Mouse (Mus musculus): Measurements from ENCODE around the gene Stmn1. TPM values are rescaled to one million over a fixed set of nuclear protein-coding genes. Genes with fewer than 3 reads are reported as not detected.

Gene Stmn1
- polyA plus RNA-seq (2016; fragmentation: Nextera tagmentation; extraction: Ambion mirVana) = 1,855 and 1,993 TPM in 2 replicates

DNA sequence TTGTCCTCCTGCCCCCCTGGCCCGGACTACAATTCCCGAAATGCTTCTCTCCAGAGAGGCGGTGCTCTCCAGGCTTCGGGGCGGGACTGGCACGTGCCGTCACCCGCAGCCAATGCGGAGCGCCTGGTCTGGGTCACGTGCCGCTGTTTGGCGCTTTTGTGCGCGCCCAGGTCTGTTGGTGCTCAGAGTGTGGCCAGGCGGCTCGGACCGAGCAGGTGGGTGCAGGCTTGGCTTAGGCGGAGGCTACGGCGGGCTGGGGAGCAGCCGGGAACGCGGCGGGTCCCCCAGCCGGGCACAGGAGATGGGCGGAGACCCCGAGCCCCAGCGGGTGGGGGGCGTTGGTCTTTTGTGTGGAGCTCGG is at the start of gene Stmn1:
Stmn1 (plus strand) TSS at position 106 of the 361 bp plus-strand sequence.
- peaks cover 34% of the 10 kb centered on the region for H3K36me3 ChIP-seq
- peak; percentile 96 for DNase-seq (ENCODE audit: low spot score)
- peak within 1 kb of the TSS; percentile 90 for H3K4me3 ChIP-seq
- under 1% methylated on average over 31 of the region's 31 CpGs for WGBS
- peaks cover 23% of the 10 kb centered on the region for H3K4me1 ChIP-seq
- no peaks in the 10 kb centered on the region for H3K9me3 ChIP-seq (replicated peaks)
- peak within 1 kb of the TSS; percentile 99 for H3K27ac ChIP-seq
- peaks cover 15% of the 10 kb centered on the region for H3K27me3 ChIP-seq (ENCODE audit: low read depth, poor library complexity, severe bottlenecking)

DNA sequence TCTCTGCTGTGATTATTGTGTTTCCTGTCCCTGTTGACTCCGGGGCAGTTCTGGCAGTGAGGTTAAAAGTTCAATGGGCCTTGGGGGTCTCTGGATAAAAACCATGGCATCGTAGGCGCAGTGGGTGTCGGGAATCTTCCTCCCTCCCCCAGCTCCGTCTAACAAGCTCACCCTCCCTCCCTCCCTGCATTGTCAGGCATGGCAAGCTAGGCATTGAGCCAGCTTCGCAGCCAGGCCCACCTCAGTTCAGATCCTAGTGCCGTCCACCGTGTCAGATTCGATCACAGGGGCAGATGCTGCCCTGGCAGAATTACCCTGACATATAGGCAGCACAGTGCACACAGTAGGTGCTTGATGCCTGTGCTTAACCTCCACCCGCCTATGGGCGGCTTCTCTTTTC is 46.1 kb upstream of the Stmn1 start:
- H3K27me3 ChIP-seq (ENCODE audit: low read depth, poor library complexity, severe bottlenecking) = no peaks in the 10 kb centered on the region
- H3K4me1 ChIP-seq = 0 out of 2 replicates have a peak, but pooled peaks cover 7% of the 10 kb centered on the region
- H3K27ac ChIP-seq = no peak overlapping the region
- H3K4me3 ChIP-seq = no peak overlapping the region
- peaks cover 13% of the 10 kb centered on the region for H3K36me3 ChIP-seq
- WGBS = 68% methylated on average over 11 of the region's 11 CpGs
- no peaks in the 10 kb centered on the region for H3K9me3 ChIP-seq (replicated peaks)
- DNase-seq (ENCODE audit: low spot score) = no peak

DNA sequence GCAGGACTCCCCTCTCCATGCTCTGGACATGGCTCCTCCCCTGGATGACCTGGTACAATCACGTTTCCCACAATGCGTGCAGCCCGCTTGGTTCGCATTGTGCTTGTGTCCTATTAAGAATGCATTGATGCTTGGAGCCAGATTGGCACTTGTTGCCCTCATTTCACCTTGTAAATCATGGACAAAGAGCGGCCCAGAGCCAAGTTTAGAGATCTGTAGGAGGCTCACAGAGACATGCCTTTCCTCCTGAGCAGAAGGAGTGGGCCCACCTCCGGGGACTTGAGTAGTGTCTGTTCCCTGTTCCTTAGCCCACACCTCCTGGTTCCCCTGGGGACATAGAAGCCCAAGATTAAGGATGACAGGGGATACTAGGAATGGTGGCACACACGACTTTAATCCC is 44.2 kb upstream of the Stmn1 start:
- no peak for DNase-seq (ENCODE audit: low spot score)
- WGBS = 90% methylated on average over 7 of the region's 7 CpGs
- no peak overlapping the region for H3K4me3 ChIP-seq
- H3K27me3 ChIP-seq (ENCODE audit: low read depth, poor library complexity, severe bottlenecking) = no peaks in the 10 kb centered on the region
- H3K36me3 ChIP-seq = peaks cover 2% of the 10 kb centered on the region; the same call in 1 of the 2 replicates
- H3K4me1 ChIP-seq = 0 out of 2 replicates have a peak, but pooled peaks cover 7% of the 10 kb centered on the region
- no peak overlapping the region for H3K27ac ChIP-seq
- no peaks in the 10 kb centered on the region for H3K9me3 ChIP-seq (replicated peaks)

DNA sequence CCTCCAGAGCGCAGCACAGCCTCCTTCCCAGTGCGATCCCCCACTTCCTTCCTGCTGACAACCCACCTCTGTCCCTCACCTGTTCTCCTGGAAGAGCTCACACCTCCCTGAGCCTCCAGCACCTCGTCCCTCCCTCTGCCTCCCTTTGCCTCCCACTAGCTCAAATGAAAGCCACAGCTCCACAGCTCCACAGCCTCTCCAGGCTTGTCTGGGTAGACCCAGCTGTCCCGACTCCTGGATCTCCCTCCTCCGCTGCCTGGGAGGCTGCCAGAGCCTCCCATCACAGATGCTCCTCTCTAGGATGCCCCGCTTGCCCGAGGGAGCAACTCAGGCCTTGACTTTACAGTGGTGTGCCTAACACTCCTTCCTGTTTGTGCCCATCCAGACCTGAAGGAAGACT is 43.0 kb upstream of the Stmn1 start:
- Histone ChIP-seq H3K27ac (no peak overlapping the region), H3K4me3 (no peak overlapping the region), H3K4me1 (peaks cover 8% of the 10 kb centered on the region), H3K27me3 (ENCODE audit: low read depth, poor library complexity, severe bottlenecking) (no peaks in the 10 kb centered on the region), H3K9me3 (replicated peaks) (no peaks in the 10 kb centered on the region), H3K36me3 (peaks cover 2% of the 10 kb centered on the region; the same call in 1 of the 2 replicates)
- no peak for DNase-seq (ENCODE audit: low spot score)
- 72% methylated on average over 7 of the region's 7 CpGs for WGBS

DNA sequence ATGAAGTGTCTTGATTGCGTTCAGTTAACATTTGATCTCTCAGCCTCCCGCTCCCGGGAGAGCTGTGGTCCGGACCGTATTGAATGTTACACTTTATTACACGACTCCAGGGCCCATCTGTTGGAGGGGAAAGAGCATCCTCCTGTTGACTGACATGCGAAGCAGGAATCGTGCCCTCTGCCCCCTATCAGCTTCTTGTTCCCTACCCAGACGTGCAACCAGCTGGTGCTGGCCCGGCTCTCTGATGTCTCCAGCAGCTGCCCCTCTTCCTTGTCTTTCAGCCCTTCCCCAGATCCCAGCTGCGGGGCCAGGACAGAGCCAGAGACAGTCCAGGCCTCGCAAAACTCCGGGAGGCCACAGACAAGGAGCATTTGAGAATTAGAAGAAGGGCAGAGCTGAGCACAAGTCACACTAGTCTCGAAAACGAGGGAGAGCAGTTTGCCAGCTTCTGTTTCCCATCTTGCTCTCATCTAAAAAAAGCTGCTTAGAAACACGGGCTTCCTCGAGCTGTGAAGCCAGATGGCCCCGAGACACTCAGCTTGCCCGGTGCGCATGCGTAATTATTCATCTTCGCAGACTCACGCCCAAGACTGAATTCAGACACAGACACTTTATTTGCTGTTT is 37.6 kb upstream of the Stmn1 start:
- DNase-seq (ENCODE audit: low spot score) = peak; percentile 42
- 39% methylated on average over 23 of the region's 23 CpGs for WGBS
- Histone ChIP-seq H3K4me3 (0 out of 2 replicates have a peak overlapping the region, but pooled peaks have one; percentile 3), H3K36me3 (no peaks in the 10 kb centered on the region), H3K9me3 (replicated peaks) (no peaks in the 10 kb centered on the region), H3K27ac (peak overlapping the region; percentile 53), H3K4me1 (peaks cover 9% of the 10 kb centered on the region), H3K27me3 (ENCODE audit: low read depth, poor library complexity, severe bottlenecking) (no peaks in the 10 kb centered on the region)

DNA sequence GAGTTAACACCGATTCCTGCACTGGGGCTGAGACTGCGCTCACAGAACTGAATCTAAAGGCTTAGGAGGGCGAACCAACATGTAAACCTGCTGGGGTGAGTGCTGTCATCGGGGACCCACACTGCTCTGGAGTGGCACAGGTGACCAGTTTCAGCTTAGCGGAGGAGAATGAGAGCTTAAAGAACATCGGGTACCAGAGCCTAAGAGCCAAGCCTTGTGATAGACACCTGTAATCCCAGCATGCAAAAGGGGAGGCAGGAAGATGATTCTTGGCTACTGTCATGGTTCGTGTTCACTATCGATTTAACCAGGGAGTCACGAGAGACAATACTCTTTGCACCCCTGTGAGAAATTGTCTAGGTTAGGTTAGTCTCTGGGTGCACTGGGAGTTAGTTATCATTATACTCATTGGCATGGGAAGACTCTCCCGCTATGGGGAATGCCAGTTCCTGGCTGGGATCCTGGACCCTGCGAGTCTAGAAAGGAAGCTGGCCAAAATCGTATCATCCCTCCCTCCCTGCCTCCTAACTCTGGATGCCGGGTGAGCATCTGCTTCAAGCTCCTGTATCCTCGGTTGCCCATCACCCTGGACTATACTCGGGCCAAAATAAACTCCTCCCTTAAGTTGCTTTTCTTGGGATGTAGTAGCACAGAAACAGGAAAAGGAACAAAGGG is 35.3 kb upstream of the Stmn1 start:
- H3K27ac ChIP-seq = no peak overlapping the region
- 89% methylated on average over 15 of the region's 15 CpGs for WGBS
- no peaks in the 10 kb centered on the region for H3K9me3 ChIP-seq (replicated peaks)
- no peaks in the 10 kb centered on the region for H3K36me3 ChIP-seq
- H3K27me3 ChIP-seq (ENCODE audit: low read depth, poor library complexity, severe bottlenecking) = no peaks in the 10 kb centered on the region
- peaks cover 13% of the 10 kb centered on the region for H3K4me1 ChIP-seq
- no peak for DNase-seq (ENCODE audit: low spot score)
- H3K4me3 ChIP-seq = no peak overlapping the region

DNA sequence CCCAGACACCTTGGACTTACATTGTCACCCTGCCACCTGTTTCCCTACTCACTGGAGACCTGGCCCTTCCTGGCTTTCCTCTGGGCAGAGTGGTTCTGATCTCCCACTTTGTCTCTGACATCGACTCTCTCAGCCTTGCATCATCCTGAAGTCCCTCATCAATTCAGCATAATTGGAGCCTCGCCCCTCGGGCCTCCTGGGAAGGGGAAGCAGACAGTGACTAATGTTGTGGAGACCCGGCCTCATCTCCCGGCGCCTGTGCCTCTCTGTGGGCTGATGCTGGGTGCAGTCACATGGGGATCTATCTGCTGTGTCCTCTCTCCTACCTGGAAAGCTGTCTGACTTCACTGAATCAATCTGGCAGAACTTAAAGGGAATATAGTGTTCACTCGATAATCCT is 31.9 kb upstream of the Stmn1 start:
- no peak overlapping the region for H3K27ac ChIP-seq
- no peak for DNase-seq (ENCODE audit: low spot score)
- H3K4me3 ChIP-seq = no peak overlapping the region
- H3K36me3 ChIP-seq = no peaks in the 10 kb centered on the region
- H3K27me3 ChIP-seq (ENCODE audit: low read depth, poor library complexity, severe bottlenecking) = no peaks in the 10 kb centered on the region
- no peaks in the 10 kb centered on the region for H3K9me3 ChIP-seq (replicated peaks)
- H3K4me1 ChIP-seq = peaks cover 4% of the 10 kb centered on the region; the same call in 1 of the 2 replicates
- 21% methylated on average over 7 of the region's 7 CpGs for WGBS

DNA sequence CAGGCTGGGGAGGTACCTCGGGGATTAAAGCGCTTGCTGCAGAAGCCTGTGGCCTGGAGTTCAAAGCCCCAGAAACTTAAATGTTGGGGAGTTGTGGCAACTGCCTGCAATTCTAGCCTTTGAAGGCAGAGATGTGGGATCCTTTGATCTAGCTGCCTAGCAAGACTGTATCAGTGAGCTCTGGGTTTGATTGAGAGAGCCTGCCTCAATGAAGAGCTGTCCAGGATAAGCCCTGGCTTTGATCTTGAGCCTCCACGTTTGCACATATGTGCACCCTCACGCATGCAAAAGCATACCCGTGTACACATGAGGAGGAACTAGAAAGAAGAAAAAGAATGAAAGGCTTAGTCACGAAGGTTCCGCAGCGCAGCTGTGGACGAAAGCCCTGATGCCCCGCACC is 31.5 kb upstream of the Stmn1 start:
- DNase-seq (ENCODE audit: low spot score) = peak; percentile 44
- H3K4me1 ChIP-seq = peaks cover 4% of the 10 kb centered on the region; the same call in 1 of the 2 replicates
- no peak overlapping the region for H3K4me3 ChIP-seq
- WGBS = 52% methylated on average over 10 of the region's 10 CpGs
- H3K27ac ChIP-seq = peak overlapping the region; percentile 56; the same call in 1 of the 2 replicates
- H3K27me3 ChIP-seq (ENCODE audit: low read depth, poor library complexity, severe bottlenecking) = no peaks in the 10 kb centered on the region
- H3K36me3 ChIP-seq = no peaks in the 10 kb centered on the region
- H3K9me3 ChIP-seq (replicated peaks) = no peaks in the 10 kb centered on the region

DNA sequence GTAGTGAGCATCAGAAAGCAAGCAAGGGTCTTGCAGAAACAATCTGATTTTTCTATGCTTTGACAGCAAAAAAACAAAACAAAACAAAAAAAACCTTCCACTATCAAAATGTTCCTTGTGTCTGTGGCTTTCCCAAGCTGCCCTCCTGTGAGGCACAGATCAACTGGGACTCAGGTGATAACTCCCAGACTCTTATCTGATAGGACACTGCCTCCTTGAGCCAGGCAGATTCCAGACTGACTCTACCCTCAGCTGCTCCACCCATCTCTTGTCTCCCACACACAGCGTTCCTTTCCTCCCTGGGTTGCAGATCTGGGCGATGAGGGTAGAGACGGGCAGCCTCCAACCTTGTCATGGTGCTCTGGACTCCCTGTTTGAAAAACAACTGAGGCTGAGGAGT is 29.0 kb upstream of the Stmn1 start:
- no peaks in the 10 kb centered on the region for H3K36me3 ChIP-seq
- no peaks in the 10 kb centered on the region for H3K9me3 ChIP-seq (replicated peaks)
- peaks cover 4% of the 10 kb centered on the region; the same call in 1 of the 2 replicates for H3K4me1 ChIP-seq
- DNase-seq (ENCODE audit: low spot score) = no peak
- no peaks in the 10 kb centered on the region for H3K27me3 ChIP-seq (ENCODE audit: low read depth, poor library complexity, severe bottlenecking)
- H3K27ac ChIP-seq = no peak overlapping the region
- no peak overlapping the region for H3K4me3 ChIP-seq
- WGBS = 74% methylated on average over 3 of the region's 3 CpGs

DNA sequence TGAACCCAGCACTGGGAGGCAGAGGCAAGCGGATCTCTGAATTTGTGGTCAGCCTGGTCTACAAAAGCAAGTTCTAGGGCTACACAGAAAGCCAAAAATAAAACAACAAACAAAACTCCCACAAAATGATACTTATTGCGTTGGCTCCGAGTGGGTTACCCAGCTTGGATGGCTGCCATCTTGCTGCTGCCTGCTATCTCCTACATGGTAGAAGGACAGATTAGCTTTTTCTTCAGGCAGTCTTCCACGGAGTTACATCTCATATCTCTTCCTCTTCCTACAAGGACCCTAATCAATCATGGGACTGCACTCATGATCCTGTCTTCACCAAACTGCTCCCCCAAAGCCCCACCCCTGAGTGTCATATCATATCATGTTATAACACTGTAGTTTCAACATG is 28.2 kb upstream of the Stmn1 start:
- DNase-seq (ENCODE audit: low spot score) = no peak
- H3K27me3 ChIP-seq (ENCODE audit: low read depth, poor library complexity, severe bottlenecking) = no peaks in the 10 kb centered on the region
- no peak overlapping the region for H3K27ac ChIP-seq
- no peaks in the 10 kb centered on the region for H3K36me3 ChIP-seq
- no peak overlapping the region for H3K4me3 ChIP-seq
- H3K4me1 ChIP-seq = peaks cover 4% of the 10 kb centered on the region; the same call in 1 of the 2 replicates
- no peaks in the 10 kb centered on the region for H3K9me3 ChIP-seq (replicated peaks)
- WGBS = 89% methylated on average over 4 of the region's 4 CpGs

DNA sequence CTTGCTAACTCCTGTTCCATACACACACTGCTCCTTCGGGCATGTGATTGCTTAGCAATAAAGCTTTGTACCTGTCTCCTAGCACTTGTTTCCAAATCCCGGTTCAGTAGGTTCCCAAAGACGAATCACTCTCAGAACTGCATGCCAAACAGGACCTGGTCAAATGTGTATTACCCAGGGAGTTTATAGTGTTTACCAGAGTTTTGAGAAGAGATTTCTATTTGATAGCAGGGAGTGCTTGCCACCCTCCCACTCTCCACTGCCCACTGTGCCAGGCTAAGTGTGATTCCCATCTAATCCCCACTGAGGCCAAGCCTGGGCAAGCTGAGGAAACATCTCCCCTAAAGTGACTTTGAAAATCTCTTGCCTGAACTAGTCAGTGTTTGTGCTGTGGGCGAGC is 25.9 kb upstream of the Stmn1 start:
- Histone ChIP-seq H3K9me3 (replicated peaks) (no peaks in the 10 kb centered on the region), H3K27me3 (ENCODE audit: low read depth, poor library complexity, severe bottlenecking) (no peaks in the 10 kb centered on the region; the same call in 1 of the 2 replicates), H3K4me1 (no peaks in the 10 kb centered on the region), H3K4me3 (no peak overlapping the region), H3K27ac (no peak overlapping the region), H3K36me3 (no peaks in the 10 kb centered on the region)
- WGBS = 86% methylated on average over 4 of the region's 4 CpGs
- DNase-seq (ENCODE audit: low spot score) = no peak

DNA sequence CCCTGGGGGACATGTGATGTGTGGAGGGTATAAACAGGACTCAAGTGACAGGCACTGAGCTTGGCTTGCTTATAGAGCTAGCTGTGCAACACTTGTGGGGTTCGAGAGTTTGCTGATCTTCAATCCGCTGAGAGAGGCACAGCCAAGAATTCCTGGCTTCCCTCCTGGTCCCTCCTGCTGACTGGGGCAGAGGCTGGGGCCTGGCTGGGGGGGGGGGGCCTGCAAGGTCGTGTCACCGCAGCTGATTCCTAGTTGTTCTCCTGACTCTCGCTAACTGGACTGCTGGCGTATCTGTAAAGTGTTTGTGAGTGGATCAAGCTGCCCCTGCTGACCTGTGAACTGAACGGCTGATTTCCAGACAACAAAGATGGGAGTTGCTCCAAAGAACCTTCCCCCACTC is 24.5 kb upstream of the Stmn1 start:
- no peak overlapping the region for H3K27ac ChIP-seq
- no peak for DNase-seq (ENCODE audit: low spot score)
- WGBS = 59% methylated on average over 7 of the region's 7 CpGs

DNA sequence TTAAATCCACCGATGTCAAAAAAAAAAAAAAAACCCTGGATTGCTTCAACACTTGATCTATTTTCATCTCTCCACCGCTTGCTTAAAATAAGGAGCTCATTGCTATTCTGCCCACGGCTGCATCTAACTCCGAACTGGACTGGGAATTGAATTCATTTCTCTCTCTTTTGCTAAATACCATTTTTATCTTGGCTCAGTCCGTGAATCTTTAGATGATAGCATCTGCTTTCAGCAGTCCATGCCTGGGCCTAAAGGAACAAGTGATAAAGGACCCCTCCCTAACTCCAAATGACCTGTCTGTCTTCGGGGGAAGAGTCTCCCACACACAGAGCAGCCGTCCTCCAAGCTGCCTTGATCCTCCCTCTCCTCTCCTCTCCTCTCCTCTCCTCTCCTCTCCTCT is 23.2 kb upstream of the Stmn1 start:
- Histone ChIP-seq H3K27ac (no peak overlapping the region), H3K36me3 (no peaks in the 10 kb centered on the region), H3K27me3 (ENCODE audit: low read depth, poor library complexity, severe bottlenecking) (peaks cover 24% of the 10 kb centered on the region), H3K9me3 (replicated peaks) (no peaks in the 10 kb centered on the region), H3K4me3 (no peak overlapping the region), H3K4me1 (peaks cover 4% of the 10 kb centered on the region)
- WGBS = 63% methylated on average over 7 of the region's 7 CpGs
- DNase-seq (ENCODE audit: low spot score) = no peak

More for the DNA sequence above, 24.5 kb upstream of the Stmn1 start:
- H3K4me3 ChIP-seq = no peak overlapping the region
- no peaks in the 10 kb centered on the region; the same call in 1 of the 2 replicates for H3K4me1 ChIP-seq
- H3K36me3 ChIP-seq = no peaks in the 10 kb centered on the region
- H3K9me3 ChIP-seq (replicated peaks) = no peaks in the 10 kb centered on the region
- peaks cover 10% of the 10 kb centered on the region; the same call in 1 of the 2 replicates for H3K27me3 ChIP-seq (ENCODE audit: low read depth, poor library complexity, severe bottlenecking)
